Mouse (Mus musculus) CH12.LX (cell line): ENCODE measurements at regions not wholly inside any gene's neighbourhood (a gene's known extent, or its start where the extent isn't known, plus 50 kb on each side); places are given as distances from the start of the nearest gene placed in this dataset.

Experiments
- DNase-seq: peaks from one replicate; pipeline ENCODE4 v3.0.0-alpha.2; 2013; ENCODE audit errors: extremely low read depth
- H3K27ac ChIP-seq: 2 replicates; pipeline ENCODE4 v1.5.1; 2012; ENCODE audit warnings: low read depth, mild to moderate bottlenecking, control low read depth, moderate library complexity; ENCODE audit not compliant: insufficient read depth
- H3K27me3 ChIP-seq: replicated peaks from 2 replicates; pipeline ENCODE3; 2012; ENCODE audit warnings: inconsistent platforms
- H3K36me3 ChIP-seq, 2 experiments: replicated peaks in 1 of 2; 2 replicates each; pipeline versions ENCODE3 to v1.6.1; 2012; ENCODE audit warnings: inconsistent platforms in 1 of 2, low read length in 1 of 2, mild to moderate bottlenecking in 1 of 2, mixed read lengths in 1 of 2, moderate library complexity in 1 of 2; ENCODE audit not compliant: control insufficient read depth in 1 of 2, insufficient read depth in 1 of 2
- H3K4me1 ChIP-seq, 2 experiments: 2 replicates each; pipeline ENCODE4 v1.6.1; 2012; ENCODE audit warnings: inconsistent platforms in 1 of 2, moderate library complexity in 1 of 2; ENCODE audit not compliant: insufficient read depth in 2 of 2, control insufficient read depth in 1 of 2
- H3K4me2 ChIP-seq: 2 replicates; pipeline ENCODE4 v1.6.1; 2012; ENCODE audit warnings: low read depth, mild to moderate bottlenecking, control low read depth; ENCODE audit not compliant: poor library complexity, insufficient read depth, severe bottlenecking
- H3K4me3 ChIP-seq, 3 experiments: fragments of 150-350 bp in 1 of 3; sonication (generic) in 1 of 3; replicated peaks in 1 of 3; 2 replicates each; pipeline versions ENCODE3 to v1.5.1; 2011 to 2012; ENCODE audit warnings: low read depth in 2 of 3, low read length in 2 of 3, mild to moderate bottlenecking in 2 of 3, moderate library complexity in 2 of 3, control low read depth in 1 of 3, improper control_type of control experiment in 1 of 3, inconsistent platforms in 1 of 3, mixed read lengths in 1 of 3; ENCODE audit not compliant: poor library complexity in 1 of 3
- H3K79me2 ChIP-seq: replicated peaks from 2 replicates; pipeline ENCODE4 v1.6.1; 2012; ENCODE audit warnings: mild to moderate bottlenecking, moderate library complexity; ENCODE audit not compliant: control insufficient read depth, poor library complexity, insufficient read depth, severe bottlenecking; ENCODE audit errors: extremely low read depth
- H3K9ac ChIP-seq: 2 replicates; pipeline ENCODE4 v1.6.1; 2012; ENCODE audit warnings: low read depth, mild to moderate bottlenecking, control low read depth, moderate library complexity; ENCODE audit not compliant: insufficient read depth
- H3K9me3 ChIP-seq: replicated peaks from 2 replicates; pipeline ENCODE3; 2012; ENCODE audit warnings: low read length, inconsistent platforms, mixed read lengths
- CHD1 ChIP-seq: IDR thresholded peaks from 2 replicates; pipeline ENCODE4 v1.6.1; 2012; ENCODE audit warnings: low read depth, low read length, improper control_type of control experiment, inconsistent platforms
- CHD2 ChIP-seq: IDR thresholded peaks from 2 replicates; pipeline ENCODE4 v1.6.1; 2011; ENCODE audit warnings: low read length, improper control_type of control experiment
- CTCF ChIP-seq, 2 experiments: IDR thresholded peaks in 1 of 2; conservative IDR thresholded peaks in 1 of 2; 2 replicates each; pipeline ENCODE4 v1.5.1; 2011 to 2012; ENCODE audit warnings: low read depth in 2 of 2, low read length in 2 of 2, improper control_type of control experiment in 1 of 2, inconsistent platforms in 1 of 2, mild to moderate bottlenecking in 1 of 2, moderate library complexity in 1 of 2
- E2F4 ChIP-seq: IDR thresholded peaks from 2 replicates; pipeline ENCODE4 v1.6.1; 2011; ENCODE audit warnings: low read depth, low read length, improper control_type of control experiment; ENCODE audit not compliant: insufficient replicate concordance
- ETS1 ChIP-seq: conservative IDR thresholded peaks from 2 replicates; pipeline ENCODE4 v1.6.1; 2012; ENCODE audit warnings: low read depth, mild to moderate bottlenecking, inconsistent platforms, low read length, improper control_type of control experiment, moderate library complexity
- GABPA ChIP-seq: IDR thresholded peaks from 2 replicates; pipeline ENCODE4 v1.6.1; 2012; ENCODE audit warnings: low read depth, low read length, improper control_type of control experiment, inconsistent platforms; ENCODE audit not compliant: insufficient replicate concordance
- HCFC1 ChIP-seq: IDR thresholded peaks from 2 replicates; pipeline ENCODE4 v1.6.1; 2012; ENCODE audit warnings: low read depth, mild to moderate bottlenecking, inconsistent platforms, low read length, improper control_type of control experiment
- KAT2A ChIP-seq: IDR thresholded peaks from 2 replicates; pipeline ENCODE4 v1.6.1; 2012; ENCODE audit warnings: low read length, improper control_type of control experiment, inconsistent platforms; ENCODE audit not compliant: insufficient replicate concordance
- MAFK ChIP-seq: IDR thresholded peaks from 2 replicates; pipeline ENCODE4 v1.6.1; 2011; ENCODE audit warnings: low read length, improper control_type of control experiment; ENCODE audit not compliant: insufficient replicate concordance
- MEF2A ChIP-seq: IDR thresholded peaks from 2 replicates; pipeline ENCODE4 v1.6.1; 2014; ENCODE audit warnings: low read depth, mild to moderate bottlenecking, inconsistent platforms, low read length, improper control_type of control experiment, borderline replicate concordance
- MYC ChIP-seq: IDR thresholded peaks from 2 replicates; pipeline ENCODE4 v1.6.1; 2011; ENCODE audit warnings: low read depth, mild to moderate bottlenecking, improper control_type of control experiment, low read length
- NELFE ChIP-seq: IDR thresholded peaks from 2 replicates; pipeline ENCODE4 v1.6.1; 2011; ENCODE audit warnings: low read depth, low read length, improper control_type of control experiment
- NRF1 ChIP-seq: IDR thresholded peaks from 2 replicates; pipeline ENCODE4 v1.6.1; 2014; ENCODE audit warnings: low read depth, mild to moderate bottlenecking, inconsistent platforms, low read length, improper control_type of control experiment, moderate library complexity
- POLR2A ChIP-seq: IDR thresholded peaks from 2 replicates; pipeline ENCODE4 v1.6.1; 2011; ENCODE audit warnings: low read depth, mild to moderate bottlenecking, improper control_type of control experiment, low read length
- RAD21 ChIP-seq: IDR thresholded peaks from 2 replicates; pipeline ENCODE4 v1.6.1; 2011; ENCODE audit warnings: low read depth, mild to moderate bottlenecking, low read length, improper control_type of control experiment, moderate library complexity
- RCOR1 ChIP-seq: conservative IDR thresholded peaks from 2 replicates; pipeline ENCODE4 v1.6.1; 2012; ENCODE audit warnings: low read depth, mild to moderate bottlenecking, inconsistent platforms, low read length, improper control_type of control experiment
- TBP ChIP-seq: conservative IDR thresholded peaks from 2 replicates; pipeline ENCODE4 v1.6.1; 2011; ENCODE audit warnings: low read depth, low read length, improper control_type of control experiment
- TCF12 ChIP-seq: IDR thresholded peaks from 2 replicates; pipeline ENCODE4 v1.6.1; 2014; ENCODE audit warnings: low read depth, mild to moderate bottlenecking, inconsistent platforms, low read length, improper control_type of control experiment
- UBTF ChIP-seq: IDR thresholded peaks from 2 replicates; pipeline ENCODE4 v1.6.1; 2012; ENCODE audit warnings: low read depth, mild to moderate bottlenecking, inconsistent platforms, low read length, improper control_type of control experiment, moderate library complexity
- USF1 ChIP-seq: IDR thresholded peaks from 2 replicates; pipeline ENCODE4 v1.6.1; 2014; ENCODE audit warnings: low read depth, mild to moderate bottlenecking, inconsistent platforms, low read length, improper control_type of control experiment
- ZKSCAN1 ChIP-seq: IDR thresholded peaks from 2 replicates; pipeline ENCODE4 v1.6.1; 2012; ENCODE audit warnings: low read depth, inconsistent platforms, low read length, improper control_type of control experiment, borderline replicate concordance
- ZNF384 ChIP-seq: IDR thresholded peaks from 2 replicates; pipeline ENCODE4 v1.6.1; 2012; ENCODE audit warnings: low read depth, low read length, improper control_type of control experiment, inconsistent platforms
- dilution Hi-C: fragments of 300-500 bp; cut with MboI; formaldehyde crosslinking; loops from 2 replicates; pipeline ENCODE4 v1.14.3; 2020; ENCODE audit warnings: low sequenced_read_pairs; ENCODE audit not compliant: extremely low pct_unique_long_range_greater_than_20kb, extremely low pct_ligation_motif_present
- in situ Hi-C: fragments of 300-500 bp; cut with MboI; formaldehyde crosslinking; loops from 3 replicates; pipeline ENCODE4 v1.14.3; 2019; ENCODE audit warnings: low sequenced_read_pairs, low pct_ligation_motif_present, low pct_unique_long_range_greater_than_20kb, mixed read lengths

DNA sequence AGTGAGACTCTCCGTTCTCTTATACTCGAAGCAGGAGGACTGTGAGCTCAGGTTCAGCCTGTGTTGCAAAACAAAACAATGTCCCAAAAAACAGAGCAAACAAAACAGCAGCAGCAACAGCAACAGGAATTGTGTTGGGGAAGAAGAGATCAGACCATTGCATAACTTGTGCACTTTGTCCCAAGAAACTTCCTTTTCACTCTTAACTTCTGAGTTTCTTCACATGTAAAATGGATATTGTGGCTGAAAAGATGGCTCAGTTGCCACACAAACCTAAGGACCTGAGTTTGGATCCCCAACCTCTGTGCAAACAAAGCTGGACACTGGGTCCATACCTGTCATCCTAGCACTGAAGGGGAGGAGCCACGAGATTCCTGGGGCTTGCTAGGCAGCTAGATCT, 146.1 kb upstream of the Lyplal1 start:
- Histone ChIP-seq H3K36me3 (no peaks in the 10 kb centered on the region), H3K79me2 (no peaks in the 10 kb centered on the region), H3K4me2 (no peak overlapping the region), H3K9me3 (peaks cover 63% of the 10 kb centered on the region), H3K4me1 (no peaks in the 10 kb centered on the region), H3K4me3 (no peak overlapping the region), H3K27me3 (no peaks in the 10 kb centered on the region), H3K9ac (no peak overlapping the region), H3K27ac (no peak overlapping the region)
- no peak for TF ChIP-seq MAFK
- no peak for TF ChIP-seq MEF2A
- no peak for TF ChIP-seq E2F4
- no peak for TF ChIP-seq POLR2A
- no peak for TF ChIP-seq GABPA
- no peak for TF ChIP-seq ZKSCAN1
- TF ChIP-seq ETS1, result no peak
- TF ChIP-seq NELFE, result no peak
- TF ChIP-seq TBP, result no peak
- TF ChIP-seq ZNF384, result no peak
- dilution Hi-C loops, result no loop called here
- DNase-seq, result no peak
- in situ Hi-C loops, result no loop called here

DNA sequence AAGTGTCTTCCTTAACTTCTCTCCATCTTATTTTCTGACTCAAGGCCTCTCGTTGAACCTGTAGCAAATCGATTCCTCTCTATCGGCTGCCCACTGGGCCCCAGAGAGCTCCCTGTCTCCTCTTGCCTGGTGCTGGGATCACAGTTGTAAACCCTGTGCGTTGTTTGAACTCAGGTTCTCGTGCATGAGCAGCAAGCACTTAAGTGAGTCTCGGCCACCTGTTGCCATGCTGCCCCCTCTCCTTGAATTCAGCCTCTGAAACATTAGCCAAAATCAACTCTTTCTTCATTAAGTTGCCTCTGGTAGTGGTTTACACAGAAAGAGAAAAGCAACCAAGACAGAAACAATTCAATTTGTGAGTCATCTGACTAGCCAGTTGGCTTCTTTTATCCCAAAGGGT, 144.9 kb upstream of the Lyplal1 start:
- TF ChIP-seq GABPA (no peak), CHD2 (no peak), E2F4 (no peak), TCF12 (no peak), CTCF (conservative IDR thresholded peaks at IDR 0.05 in 1 of 2, IDR thresholded peaks at IDR 0.05 in 1 of 2; ENCODE audit: low read depth in 2 of 2, low read length in 2 of 2) (no peak), ZNF384 (no peak), HCFC1 (no peak), MYC (no peak), ZKSCAN1 (no peak), NRF1 (no peak), KAT2A (no peak), USF1 (no peak), RCOR1 (no peak), UBTF (no peak), RAD21 (no peak), CHD1 (no peak)
- TF ChIP-seq, all 38 proteins: peak for 0
- H3K4me2 ChIP-seq, result no peak overlapping the region
- H3K27me3 ChIP-seq, result no peaks in the 10 kb centered on the region
- dilution Hi-C loops (no loop called here), in situ Hi-C loops (no loop called here)
- H3K9ac ChIP-seq, result no peak overlapping the region
- H3K79me2 ChIP-seq, result no peaks in the 10 kb centered on the region
- no peak overlapping the region for H3K27ac ChIP-seq
- no peak overlapping the region for H3K4me3 ChIP-seq
- no peaks in the 10 kb centered on the region for H3K4me1 ChIP-seq
- DNase-seq, result no peak
- no peaks in the 10 kb centered on the region for H3K36me3 ChIP-seq
- H3K9me3 ChIP-seq, result peaks cover 70% of the 10 kb centered on the region
